Mouse (Mus musculus): ENCODE data around the gene Glce.

DNA sequence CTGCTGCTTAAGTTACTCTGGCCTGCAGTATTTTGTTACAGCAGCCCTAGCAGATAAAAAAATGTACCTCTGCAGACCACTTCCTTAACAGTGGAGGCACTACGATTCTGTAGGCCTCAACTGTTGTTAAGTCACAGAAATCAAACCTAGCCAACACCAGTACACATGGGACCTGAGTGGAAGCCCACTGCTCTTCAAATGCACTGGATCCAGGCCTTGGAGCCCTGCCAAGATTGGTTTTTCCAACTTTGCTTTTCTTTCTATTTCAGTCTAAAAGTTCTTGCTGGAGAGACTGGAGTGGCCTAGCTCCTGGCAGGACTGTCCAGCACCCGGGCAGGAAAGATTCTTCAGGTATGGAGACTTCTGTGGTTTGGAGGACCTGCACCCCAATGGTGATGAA is 66.2 kb downstream of the Glce start:
- TF ChIP-seq CTCF (IDR thresholded peaks at IDR 0.05; ENCODE audit: low read depth) (no peak), EP300 (IDR thresholded peaks at IDR 0.05; ENCODE audit: low read depth) (no peak)

All from heart, postnatal 0 days (tissue).